Mouse (Mus musculus) heart, postnatal 4 days (tissue): ENCODE data around the gene Prkca. TPM values are rescaled to one million over a fixed set of nuclear protein-coding genes. Genes with fewer than 3 reads are reported as not detected.

Experiments
- DNase-seq: peaks from one replicate; pipeline ENCODE4 v3.0.0; 2021
- total RNA-seq, 2 experiments: library from RNA; stranded (reverse); gene quantifications; 2 replicates each; pipeline ENCODE4 v1.2.3; 2021

Prkca gene
- total RNA-seq, 2 experiments from 2014 or later: 52.2 to 57.1 TPM

DNA sequence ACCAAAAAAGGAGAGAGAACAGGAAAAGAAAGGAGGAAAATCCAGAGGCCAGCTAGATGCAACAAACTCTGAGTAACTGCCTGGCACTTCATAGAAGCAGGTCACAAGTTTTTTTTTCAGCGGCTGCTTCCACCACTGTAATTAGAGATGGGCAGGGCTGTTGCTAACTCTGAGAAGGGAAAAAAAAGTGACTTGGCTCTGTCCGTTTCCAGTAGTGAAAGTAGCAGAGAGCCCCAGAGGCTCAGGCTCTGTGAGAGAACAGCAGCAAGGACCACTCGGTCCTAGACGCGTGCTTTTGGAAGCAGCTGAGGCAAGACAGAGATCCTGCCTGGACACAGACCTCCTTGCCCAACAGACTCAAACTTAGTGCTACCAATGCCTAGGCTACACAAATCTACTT lies 7.3 kb downstream of the Prkca start:
- DNase-seq: peak; percentile 23

DNA sequence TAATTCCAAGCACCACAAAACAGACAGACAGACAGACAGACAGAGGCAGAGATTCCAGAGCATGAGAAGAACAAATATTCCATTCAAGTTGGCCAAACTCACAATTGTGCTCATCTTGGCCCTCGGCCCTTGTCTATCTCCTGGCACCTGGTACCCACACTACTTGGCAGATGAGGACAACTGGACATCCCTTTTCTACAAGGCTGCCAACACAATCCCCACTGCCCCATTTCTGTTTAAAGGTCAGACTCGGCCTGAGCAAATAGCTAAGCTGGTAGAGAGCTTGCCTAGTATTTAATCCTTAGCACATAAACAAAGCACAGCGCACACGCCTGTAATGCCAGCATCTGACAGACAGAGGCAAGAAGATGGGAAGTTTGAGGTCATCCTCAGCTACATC lies 8.2 kb downstream of the Prkca start:
- DNase-seq: no peak

DNA sequence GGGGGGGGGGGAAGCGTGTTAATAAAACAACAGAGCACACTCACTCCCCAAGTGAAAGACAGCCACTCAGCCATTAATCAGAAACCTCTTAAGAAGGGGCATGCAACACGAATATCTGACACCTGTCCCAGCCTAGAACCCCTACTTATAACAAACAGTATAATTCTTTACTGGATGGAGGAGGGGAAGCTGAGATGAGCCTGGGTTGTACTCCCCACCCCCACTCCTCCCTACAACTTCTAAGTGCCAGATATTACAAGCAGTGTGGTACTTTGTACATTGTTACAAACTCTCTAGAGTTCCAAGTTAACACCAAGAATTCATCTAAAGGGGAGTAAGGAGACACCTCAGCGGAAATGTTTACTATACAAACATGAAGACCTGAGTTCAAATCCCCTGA lies 9.1 kb downstream of the Prkca start:
- no peak for DNase-seq

DNA sequence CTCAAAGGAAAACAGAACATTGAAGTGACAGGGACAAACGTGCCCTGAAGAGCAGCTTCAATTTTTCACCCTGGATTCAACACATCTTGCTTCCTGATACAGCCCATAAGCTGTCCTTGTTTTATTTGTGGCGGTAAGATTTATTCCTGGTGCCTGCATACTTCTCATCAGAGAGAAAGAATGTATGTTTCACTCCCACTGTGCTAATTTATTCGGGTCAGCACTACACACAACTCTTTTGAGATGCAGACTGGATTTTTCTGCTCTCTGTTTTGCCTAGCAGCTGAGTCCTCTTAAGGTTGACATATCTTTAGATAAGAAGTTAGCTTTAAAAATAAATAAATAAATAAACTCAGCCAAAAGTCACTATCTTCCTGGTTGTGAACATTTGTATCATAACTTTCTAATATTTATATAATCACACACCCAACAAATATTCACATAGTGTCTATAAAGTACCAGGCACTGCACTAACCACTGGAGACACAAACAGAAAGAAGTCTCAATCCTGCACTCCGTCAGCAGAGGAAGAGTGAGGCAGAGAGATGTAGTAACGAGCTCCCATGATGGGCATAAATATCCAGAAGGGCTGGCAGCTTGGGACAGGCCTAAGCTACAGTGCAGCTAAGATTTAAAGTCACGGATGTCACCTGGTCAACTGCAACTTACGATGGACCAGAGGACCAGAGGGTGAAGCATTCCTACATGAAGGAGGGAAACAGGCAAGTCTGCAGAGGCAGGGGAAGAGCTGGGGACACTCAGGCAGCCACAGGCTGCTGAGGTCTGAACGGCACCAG lies 9.9 kb downstream of the Prkca start:
- DNase-seq: no peak

DNA sequence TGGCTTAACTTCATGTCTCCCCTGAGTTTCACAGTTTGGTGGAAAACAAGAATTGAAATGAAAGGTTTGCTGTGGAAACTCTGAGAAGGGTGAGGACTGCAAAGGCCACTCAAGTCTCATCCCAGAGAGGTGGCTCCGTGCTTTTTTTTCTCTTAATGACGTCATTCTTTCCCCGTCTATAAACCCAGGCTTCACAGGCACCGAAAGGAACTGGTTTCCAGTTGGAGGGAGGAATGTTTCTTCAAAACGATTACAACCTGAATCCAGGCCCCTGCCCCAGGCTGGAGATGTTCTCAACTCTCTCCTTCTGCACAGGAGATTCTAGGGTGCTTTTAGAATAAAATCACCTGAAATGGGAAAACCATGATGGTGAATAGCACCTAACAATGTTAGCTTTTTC lies 10.7 kb downstream of the Prkca start:
- DNase-seq: no peak

DNA sequence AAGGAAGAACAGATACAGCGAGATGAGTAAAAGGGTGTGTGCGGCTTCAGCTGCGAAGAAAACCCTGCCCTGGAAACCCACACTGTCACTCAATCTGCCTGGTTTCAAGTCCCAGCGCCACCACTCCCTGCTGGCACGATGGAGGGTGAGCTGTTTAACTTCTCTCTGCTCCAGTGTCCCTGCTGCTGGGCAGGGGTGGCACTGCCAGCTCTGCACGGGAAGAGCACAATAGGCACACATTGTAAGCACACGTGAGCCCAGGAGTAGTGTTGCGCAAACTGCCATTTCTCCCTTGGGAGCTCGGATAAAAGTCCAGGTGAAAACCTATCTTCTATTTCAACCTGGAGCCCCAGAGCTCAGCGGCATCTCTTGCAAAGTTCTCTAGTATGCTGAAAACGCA lies 12.9 kb downstream of the Prkca start:
- DNase-seq: no peak

DNA sequence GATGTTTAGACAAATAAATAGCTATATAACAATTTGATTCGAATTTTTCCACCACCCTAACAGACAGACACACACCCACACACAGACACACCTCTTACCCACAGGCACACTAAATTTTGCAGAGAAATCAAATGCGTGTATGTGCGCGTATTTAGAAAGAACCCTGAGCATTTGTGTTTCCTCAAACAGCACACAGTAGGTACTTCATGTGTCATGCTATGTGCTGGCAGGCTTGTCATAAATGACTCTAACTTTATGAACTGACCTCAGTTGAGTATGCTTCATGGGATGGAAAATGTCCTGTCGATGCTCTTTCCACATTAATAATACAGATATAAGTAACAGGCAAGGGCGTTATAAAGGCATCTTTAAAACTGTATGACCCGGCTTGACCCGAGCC lies 17.8 kb downstream of the Prkca start:
- DNase-seq: no peak

DNA sequence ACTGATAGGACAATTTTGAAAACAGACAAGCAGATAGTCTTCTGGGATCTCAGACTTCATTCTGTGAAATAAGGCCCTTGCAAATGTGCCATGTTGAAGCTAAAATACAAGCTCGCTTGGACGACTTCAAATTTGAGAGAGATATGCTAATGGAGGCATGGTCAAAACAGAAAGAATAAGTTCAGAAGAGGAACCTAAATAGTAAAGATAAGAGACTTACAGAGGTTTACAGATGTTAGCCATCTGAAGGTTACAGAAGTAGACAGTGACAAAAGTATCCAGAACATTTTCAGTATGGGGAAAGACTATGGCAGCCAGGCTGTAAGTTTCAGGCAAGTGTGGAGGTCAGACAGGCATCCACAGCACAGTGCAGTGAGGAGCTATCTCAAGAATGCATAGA lies 21.6 kb downstream of the Prkca start:
- DNase-seq: no peak

DNA sequence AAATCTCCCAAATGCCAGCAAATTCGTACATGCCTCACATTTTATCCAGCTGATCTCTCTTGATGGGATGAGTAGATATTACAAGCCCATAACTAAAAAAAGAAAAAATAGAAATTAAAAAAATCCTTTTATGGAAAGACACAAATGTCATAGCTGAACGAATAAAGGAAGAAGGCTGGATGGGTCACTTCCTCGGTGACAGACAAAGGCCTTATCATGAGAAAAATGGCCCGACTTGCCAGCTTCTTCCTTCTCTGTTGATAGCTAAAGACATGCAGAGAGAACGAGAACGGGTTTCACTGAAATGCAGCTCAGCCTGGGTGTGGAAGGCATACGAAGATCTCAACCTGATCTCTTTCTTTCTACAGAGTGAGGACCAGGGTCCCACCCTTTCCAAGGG lies 23.2 kb downstream of the Prkca start:
- DNase-seq: no peak

DNA sequence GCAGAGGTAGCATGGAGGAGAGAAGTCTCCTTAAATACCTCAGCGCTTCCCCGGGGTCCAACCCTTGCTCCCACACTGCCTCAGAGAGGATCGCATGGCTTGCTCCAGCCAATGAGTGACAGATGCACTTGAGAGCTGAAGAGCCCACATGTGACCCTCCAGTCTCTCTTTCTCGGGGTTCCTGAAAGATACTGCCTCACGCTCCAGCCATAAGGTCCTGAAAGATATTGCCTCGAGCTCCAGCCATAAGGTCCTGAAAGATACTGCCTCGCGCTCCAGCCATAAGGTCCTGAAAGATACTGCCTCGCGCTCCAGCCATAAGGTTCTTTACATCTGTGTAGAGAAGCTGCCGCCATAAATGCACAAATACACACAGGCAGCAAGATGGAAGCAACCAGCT lies 24.6 kb downstream of the Prkca start:
- no peak for DNase-seq

DNA sequence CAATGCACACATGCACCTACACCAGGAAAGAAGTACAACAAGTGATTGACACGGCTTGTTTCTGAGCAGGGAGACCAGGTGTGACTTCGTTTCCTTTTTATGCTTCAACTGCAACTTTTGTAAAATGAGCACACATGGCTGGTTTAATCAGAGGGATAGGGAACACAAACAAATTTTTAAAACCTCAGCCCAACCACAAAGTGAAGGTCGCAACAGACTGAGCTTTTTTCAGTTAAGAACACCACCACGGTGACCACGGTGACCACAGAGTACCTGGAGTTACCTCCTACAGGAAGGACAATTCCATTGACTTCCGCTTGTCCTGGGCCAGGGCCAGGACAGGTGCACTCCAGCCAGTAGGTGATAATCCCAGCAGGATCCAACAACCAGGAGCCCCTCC lies 25.9 kb downstream of the Prkca start:
- no peak for DNase-seq

DNA sequence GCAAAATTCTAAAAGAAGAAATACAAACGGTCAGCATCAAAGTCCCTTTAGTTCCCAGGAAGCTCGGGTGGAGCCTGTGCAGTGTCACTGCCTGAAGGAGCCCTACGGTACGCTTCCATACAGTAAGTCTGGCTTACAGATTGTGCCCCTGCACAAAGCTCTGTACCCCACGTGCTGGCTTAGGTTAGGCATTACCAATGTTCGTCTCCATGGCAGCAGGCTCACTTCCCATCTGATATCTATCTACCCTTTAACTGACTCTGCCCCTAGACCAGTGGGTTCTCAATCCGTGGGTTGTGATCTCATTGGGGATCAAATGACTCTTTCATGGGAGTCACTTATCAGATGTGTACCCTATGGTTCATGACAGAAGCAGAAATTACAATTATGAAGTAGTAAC lies 28.0 kb downstream of the Prkca start:
- no peak for DNase-seq

DNA sequence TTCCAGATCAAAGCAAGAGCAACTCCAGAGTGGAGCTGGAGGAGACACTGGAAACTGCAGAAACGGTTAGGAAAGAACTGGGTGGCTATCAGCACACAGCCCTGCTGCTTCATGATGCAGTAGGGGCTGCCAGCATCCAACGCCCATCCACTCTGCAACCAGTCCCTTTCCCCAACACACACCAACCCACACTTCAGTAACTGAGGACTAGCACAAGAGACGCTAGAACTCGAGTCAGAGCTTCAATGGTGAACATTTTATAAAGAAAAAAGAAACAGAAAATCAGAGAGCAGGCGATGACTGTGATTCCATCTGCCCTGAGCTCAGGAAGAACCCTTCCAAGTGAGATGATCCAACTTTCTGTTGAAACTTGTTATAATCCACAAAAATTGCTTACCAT lies 31.2 kb downstream of the Prkca start:
- no peak for DNase-seq

DNA sequence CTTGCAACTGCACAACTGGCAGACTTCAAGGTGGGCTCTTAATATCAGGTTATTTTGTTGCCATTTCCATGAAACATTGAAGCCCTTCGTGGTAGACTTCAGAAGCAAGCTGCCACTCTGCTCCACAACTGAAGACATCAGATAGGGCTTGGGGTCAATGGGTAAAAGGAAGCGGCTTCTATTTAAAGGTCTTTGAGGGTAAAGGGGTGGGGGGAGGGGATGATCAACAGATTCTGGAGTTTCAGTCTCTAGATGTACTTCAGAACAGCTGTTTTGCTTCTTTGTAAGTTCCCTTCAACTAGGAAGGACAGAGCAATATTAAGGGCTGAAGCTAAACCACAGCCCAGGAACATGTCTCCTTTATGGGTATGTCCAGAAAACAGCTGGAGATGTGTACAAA lies 31.8 kb downstream of the Prkca start:
- no peak for DNase-seq

DNA sequence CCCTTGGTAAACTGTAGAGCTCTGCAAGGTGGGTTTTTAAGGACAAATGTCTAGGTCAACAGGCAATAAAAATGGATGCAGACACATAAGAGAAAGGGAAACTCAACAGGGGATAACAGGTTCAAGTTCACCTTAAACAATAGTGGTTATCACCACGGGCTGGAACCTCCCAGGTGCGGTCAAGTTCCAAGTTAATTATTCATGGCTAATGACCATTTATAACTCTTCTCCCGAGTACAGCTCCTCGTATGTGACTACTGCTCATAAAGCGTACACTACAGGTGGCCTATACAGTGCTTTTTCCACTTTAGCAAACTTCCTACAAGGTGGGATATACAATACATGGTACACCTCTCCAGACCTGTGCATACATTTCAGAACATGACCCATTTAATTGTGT lies 33.9 kb downstream of the Prkca start:
- no peak for DNase-seq

DNA sequence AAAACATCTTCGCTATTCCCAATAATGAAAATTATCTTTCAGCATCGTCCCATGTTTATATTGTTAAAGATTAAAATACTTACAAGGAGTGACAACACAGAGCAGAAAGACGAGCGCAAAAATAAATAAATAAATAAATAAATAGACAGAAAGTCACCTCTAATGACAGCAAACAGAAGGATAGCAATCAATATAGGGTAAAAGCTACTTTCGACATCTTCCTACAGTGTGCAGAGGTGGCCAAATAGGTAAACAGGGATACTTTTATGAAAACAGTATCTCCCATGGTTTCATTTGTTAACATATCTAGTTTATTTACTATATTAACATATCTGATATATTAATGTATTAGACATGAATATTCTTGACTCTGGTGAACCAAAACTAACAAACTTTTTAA lies 35.5 kb downstream of the Prkca start:
- no peak for DNase-seq

DNA sequence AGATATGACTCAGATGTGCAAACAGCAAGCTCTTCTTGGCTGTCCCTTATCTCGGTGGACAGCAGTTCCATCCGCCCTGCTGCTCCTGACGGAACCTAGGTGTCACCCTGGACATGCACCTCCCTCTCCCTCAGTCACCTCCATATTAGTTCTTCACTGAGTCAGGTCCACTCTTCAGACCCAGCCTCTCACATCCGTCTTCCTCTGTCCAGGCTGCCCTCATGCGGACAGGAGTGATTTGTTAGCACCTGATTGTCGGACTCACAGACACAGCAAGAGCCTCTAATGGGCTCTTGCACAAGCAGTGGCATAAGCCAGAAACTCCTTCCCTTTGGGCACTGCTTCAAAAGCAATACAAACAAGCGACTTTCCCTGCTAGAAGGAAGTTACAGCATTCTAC lies 36.5 kb downstream of the Prkca start:
- no peak for DNase-seq

DNA sequence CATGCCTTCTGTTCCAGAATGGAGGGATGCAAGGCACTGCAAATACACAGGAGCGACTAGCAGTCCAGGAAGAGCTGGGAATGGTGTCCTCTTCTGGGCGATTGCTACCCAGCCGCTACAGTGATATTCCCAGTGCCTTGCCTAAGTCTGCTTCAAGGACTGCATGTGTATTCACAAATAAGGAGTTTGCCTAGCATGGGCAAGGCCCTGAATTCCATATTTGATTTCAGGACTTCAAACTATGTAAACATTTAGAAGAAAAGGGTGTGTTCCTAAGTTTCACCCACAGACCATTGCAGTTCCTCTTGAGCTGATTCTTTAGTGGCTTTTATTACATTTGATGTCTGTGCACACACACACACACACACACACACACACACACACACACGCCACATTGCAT lies 39.9 kb downstream of the Prkca start:
- DNase-seq: no peak

DNA sequence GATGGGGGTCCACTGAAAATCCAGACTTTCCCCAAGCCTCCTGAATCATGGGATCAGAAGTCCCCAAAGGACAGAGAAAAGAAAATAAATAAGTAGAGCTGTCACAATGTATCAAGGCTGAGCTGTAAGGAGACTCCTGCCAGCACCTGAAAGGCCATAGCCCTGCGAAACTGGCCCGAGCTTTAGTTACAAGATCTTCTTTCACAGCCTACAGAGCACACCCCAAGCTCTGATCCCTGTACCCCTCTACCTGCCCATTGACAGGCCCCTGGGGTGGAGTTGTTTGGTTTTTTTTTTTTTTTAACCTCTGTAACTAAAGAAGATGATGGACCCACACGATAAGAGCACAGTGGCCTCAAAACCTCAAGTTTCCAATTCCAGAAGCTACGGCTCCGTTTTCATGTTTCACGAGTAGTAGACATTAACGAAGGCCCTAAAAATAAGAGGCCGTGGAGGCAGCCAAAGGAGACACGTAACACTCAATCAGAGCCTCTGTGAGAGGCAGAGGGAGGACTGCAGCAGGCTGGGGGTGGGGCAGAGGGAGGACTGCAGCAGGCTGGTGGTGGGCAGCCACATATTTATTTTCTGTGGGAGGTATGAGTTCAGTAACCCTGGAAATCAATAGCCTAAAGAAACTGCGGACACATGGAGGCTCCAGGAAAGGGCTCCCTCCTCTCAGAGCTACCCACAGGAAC lies 41.8 kb downstream of the Prkca start:
- no peak for DNase-seq

DNA sequence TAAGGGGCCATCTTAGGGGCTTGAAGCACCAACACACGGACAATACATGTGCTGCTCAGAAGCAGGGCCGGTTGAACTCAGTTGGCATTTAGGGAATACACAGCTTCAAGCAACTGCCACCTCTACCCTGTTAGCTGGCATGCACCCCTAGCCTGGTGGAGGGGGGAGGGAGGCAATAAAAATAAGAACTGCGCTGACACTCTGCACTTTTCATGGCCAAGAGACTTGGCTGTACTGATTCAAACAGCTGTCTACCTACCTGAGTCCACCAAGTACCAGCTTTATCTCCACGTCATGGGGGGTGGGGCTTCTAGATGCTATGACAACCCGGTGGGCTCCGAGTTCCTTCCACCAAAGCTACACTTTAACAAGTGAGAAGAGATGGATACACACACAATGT lies 42.7 kb downstream of the Prkca start:
- no peak for DNase-seq

DNA sequence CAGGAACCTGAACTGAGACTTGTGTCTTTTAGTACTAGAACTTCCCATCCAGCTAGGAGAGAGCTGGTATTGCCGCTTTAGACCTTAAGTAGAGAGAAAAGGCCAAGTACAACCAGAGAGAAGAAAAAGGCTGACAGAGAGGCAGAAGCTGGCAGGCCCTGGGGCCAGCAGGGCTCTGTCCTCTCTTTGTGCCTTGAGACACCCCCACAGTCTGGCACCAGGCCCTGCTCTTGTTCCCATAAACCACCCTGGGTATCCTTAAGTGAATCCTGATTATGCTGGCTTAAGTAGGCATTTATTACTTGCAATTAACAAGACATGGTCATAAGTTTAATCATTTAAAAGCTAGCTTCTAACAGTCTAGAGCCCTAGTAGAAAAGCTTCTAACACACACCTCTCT lies 43.3 kb downstream of the Prkca start:
- peak; percentile 18 for DNase-seq

DNA sequence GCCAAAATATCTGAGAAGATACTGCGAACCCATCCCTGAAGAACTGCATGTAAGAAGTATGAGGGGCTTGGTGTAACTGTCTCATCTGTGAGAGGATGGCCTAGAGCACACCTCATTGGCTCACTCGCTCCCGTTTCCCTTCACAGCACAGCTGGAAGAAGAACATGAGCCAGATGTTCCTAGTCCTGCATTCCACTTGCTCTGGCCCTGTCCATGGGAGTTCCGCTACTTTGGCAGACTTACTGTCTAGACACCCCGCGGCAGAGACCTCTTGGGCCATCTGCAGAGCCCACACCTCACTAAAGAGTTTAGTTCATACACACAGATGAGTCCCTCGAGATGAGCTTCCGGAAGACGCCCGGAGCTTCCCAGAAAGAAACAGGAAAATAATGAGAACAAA lies 43.8 kb downstream of the Prkca start:
- peak; percentile 23 for DNase-seq

DNA sequence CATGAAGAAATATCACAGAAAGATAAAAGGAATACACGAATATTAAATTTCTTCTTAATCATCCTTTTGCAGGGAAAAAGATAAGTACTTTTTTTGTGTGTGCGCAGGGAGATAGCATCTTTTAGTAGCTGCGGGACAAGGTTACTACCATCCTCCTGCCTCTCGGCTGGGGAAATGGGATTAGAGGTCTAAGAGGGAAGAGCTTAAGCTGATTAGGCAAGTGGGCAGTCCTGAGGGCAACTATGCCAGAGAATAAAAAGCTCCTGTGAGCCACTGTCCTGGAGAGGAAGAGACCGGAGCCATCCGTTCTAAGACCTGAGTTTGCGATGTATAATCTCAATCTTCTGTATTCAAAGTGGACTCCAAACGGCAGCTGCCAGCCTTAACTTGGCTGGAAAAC lies 45.8 kb downstream of the Prkca start:
- DNase-seq: no peak

DNA sequence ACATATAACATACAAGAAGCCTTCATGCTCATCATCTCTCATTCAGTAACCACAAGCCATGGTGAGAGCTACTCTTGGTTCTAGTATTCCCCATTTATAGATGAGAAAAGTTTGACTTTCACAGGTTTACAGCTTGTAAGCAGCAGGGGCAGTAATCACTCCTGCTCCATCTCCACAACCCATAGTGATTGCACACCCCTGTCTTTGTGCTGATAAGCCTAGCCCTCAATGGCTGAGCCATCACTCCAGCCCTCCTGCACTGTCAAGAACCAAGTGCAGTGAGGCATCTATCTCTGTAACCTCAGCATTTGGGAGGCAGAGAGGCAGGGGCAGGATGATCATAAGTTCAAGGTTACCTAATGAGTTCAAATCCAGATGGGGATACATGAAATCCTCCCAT lies 48.4 kb downstream of the Prkca start:
- DNase-seq: no peak
